Mouse (Mus musculus) spleen, adult 2 months (tissue): Measurements from ENCODE around the gene Bcl2l12. TPM values are rescaled to one million over a fixed set of nuclear protein-coding genes. Genes with fewer than 3 reads are reported as not detected.

Source experiments
- DNase-seq, 2 experiments: peaks; one replicate each; pipeline versions ENCODE4 v3.0.0 to v3.0.0-alpha.2; 2012 to 2021; ENCODE audit warnings: low spot score in 2 of 2, low read depth in 1 of 2
- H3K27ac ChIP-seq: fragments of 200-500 bp; 2 replicates; pipeline ENCODE4 v1.5.1; 2012; ENCODE audit warnings: low read length, inconsistent platforms; ENCODE audit not compliant: insufficient read depth
- H3K27me3 ChIP-seq: fragments of 200-500 bp; 2 replicates; pipeline ENCODE4 v1.6.1; 2012; ENCODE audit warnings: mild to moderate bottlenecking, moderate library complexity, low read length, inconsistent platforms; ENCODE audit not compliant: control insufficient read depth, insufficient read depth
- H3K36me3 ChIP-seq: fragments of 200-500 bp; 2 replicates; pipeline ENCODE4 v1.6.1; 2012; ENCODE audit warnings: mild to moderate bottlenecking, low read length, inconsistent platforms; ENCODE audit not compliant: control insufficient read depth, insufficient read depth
- H3K4me1 ChIP-seq: fragments of 200-500 bp; 2 replicates; pipeline ENCODE4 v1.6.1; 2011; ENCODE audit warnings: inconsistent platforms; ENCODE audit not compliant: control insufficient read depth, insufficient read depth, insufficient read length
- H3K4me3 ChIP-seq: fragments of 200-500 bp; 2 replicates; pipeline ENCODE4 v1.5.1; 2011; ENCODE audit warnings: mild to moderate bottlenecking, inconsistent platforms; ENCODE audit not compliant: insufficient read depth, insufficient read length; ENCODE audit errors: extremely low read depth
- POLR2A ChIP-seq: fragments of 200-500 bp; IDR thresholded peaks from 2 replicates; pipeline ENCODE4 v1.6.1; 2011; ENCODE audit warnings: low read depth, low read length, inconsistent platforms
- WGBS: fragments of 180-500 bp; shearing (Covaris S2); methylation state at CpG from one replicate; pipeline ENCODE4 v1.1.7; 2018; 5-methylcytosine and 5-hydroxymethylcytosine counted together
- polyA plus RNA-seq: library from polyadenylated mRNA; depleted of rRNA; stranded (reverse); fragments of >200 nt; gene quantifications from 2 replicates; pipeline ENCODE4 v1.2.3, GENCODE M21; 2012; rRNA removed

Gene Bcl2l12
- polyA plus RNA-seq, 1 experiment = 33.2 TPM

GRCm38 (mm10) chr7:44942904-44943303, 55.6 kb downstream of the Bcl2l12 start, which contains the start of gene Tsks:
Tsks (plus strand) TSS chr7:44943204.
- 89% methylated on average over 7 of the region's 7 CpGs for WGBS
- Histone ChIP-seq H3K4me1 (no peaks in the 10 kb centered on the region), H3K27me3 (0 out of 2 replicates have a peak, but pooled peaks cover 1% of the 10 kb centered on the region), H3K36me3 (no peaks in the 10 kb centered on the region), H3K4me3 (no peak within 1 kb of the TSS), H3K27ac (no peak within 1 kb of the TSS)
- TF ChIP-seq POLR2A = no peak
- no peak for DNase-seq

Other genes starting within 250 kb of the Bcl2l12 start
- gene Zfp473, start 247.7 kb downstream of the Bcl2l12 start, polyA plus RNA-seq = 0.25 and 0.27 TPM in 2 replicates
- 43.8 and 60.5 TPM in 2 replicates for gene Nup62, start 182.6 kb downstream of the Bcl2l12 start, polyA plus RNA-seq
- 175 and 251 TPM in 2 replicates for gene Il4i1, start 182.3 kb downstream of the Bcl2l12 start, polyA plus RNA-seq
- gene Atf5, start 182.1 kb downstream of the Bcl2l12 start, polyA plus RNA-seq = 49.6 and 66.2 TPM in 2 replicates
- 67.8 and 105 TPM in 2 replicates for gene Akt1s1, start 149.7 kb downstream of the Bcl2l12 start, polyA plus RNA-seq
- gene Tbc1d17, start 149.6 kb downstream of the Bcl2l12 start, polyA plus RNA-seq = 68.4 and 91.7 TPM in 2 replicates
- 67.3 and 84.9 TPM in 2 replicates for gene Pnkp, start 141.6 kb downstream of the Bcl2l12 start, polyA plus RNA-seq
- gene Ptov1, start 128.9 kb downstream of the Bcl2l12 start, polyA plus RNA-seq = 66.2 and 77.3 TPM in 2 replicates
- 113 and 136 TPM in 2 replicates for gene Med25, start 106.0 kb downstream of the Bcl2l12 start, polyA plus RNA-seq
- gene Fuz, start 102.6 kb downstream of the Bcl2l12 start, polyA plus RNA-seq = 52.8 and 54.4 TPM in 2 replicates
- gene Ap2a1, start 69.2 kb downstream of the Bcl2l12 start, polyA plus RNA-seq = 69.9 and 91.7 TPM in 2 replicates
- gene Tsks, start 55.5 kb downstream of the Bcl2l12 start, polyA plus RNA-seq = not detected in 2 replicates
- 4.8 and 6.1 TPM in 2 replicates for gene Cpt1c, start 23.9 kb downstream of the Bcl2l12 start, polyA plus RNA-seq
- gene Prmt1, start 12.1 kb downstream of the Bcl2l12 start, polyA plus RNA-seq = 109 and 112 TPM in 2 replicates
- 134 and 147 TPM in 2 replicates for gene Irf3, start 1.1 kb downstream of the Bcl2l12 start, polyA plus RNA-seq
- 59.0 and 65.4 TPM in 2 replicates for gene Scaf1, start 17.7 kb upstream of the Bcl2l12 start, polyA plus RNA-seq
- gene Rras, start 19.2 kb upstream of the Bcl2l12 start, polyA plus RNA-seq = 55.1 and 65.1 TPM in 2 replicates
- 16.1 TPM in 2 replicates for gene Prr12, start 54.2 kb upstream of the Bcl2l12 start, polyA plus RNA-seq
- 67.9 and 95.7 TPM in 2 replicates for gene Nosip, start 63.7 kb upstream of the Bcl2l12 start, polyA plus RNA-seq
- 19.9 and 27.6 TPM in 2 replicates for gene Prrg2, start 64.0 kb upstream of the Bcl2l12 start, polyA plus RNA-seq
- 96.5 and 100 TPM in 2 replicates for gene Rcn3, start 93.5 kb upstream of the Bcl2l12 start, polyA plus RNA-seq
- 64.4 and 75.4 TPM in 2 replicates for gene Fcgrt, start 105.1 kb upstream of the Bcl2l12 start, polyA plus RNA-seq
- 273 and 325 TPM in 2 replicates for gene Rps11, start 125.7 kb upstream of the Bcl2l12 start, polyA plus RNA-seq
- gene Rpl13a, start 130.0 kb upstream of the Bcl2l12 start, polyA plus RNA-seq = 1,860 and 2,797 TPM in 2 replicates
- gene Gm45713, start 137.5 kb upstream of the Bcl2l12 start, polyA plus RNA-seq = 0.28 and 0.70 TPM in 2 replicates
- 183 and 197 TPM in 2 replicates for gene Flt3l, start 137.7 kb upstream of the Bcl2l12 start, polyA plus RNA-seq
- 45.2 and 48.7 TPM in 2 replicates for gene Pih1d1, start 155.6 kb upstream of the Bcl2l12 start, polyA plus RNA-seq
- gene Aldh16a1, start 155.9 kb upstream of the Bcl2l12 start, polyA plus RNA-seq = 93.0 and 114 TPM in 2 replicates
- 0.05 and 0.06 TPM in 2 replicates for gene Slc17a7, start 165.2 kb upstream of the Bcl2l12 start, polyA plus RNA-seq
- gene Gfy, start 180.9 kb upstream of the Bcl2l12 start, polyA plus RNA-seq = not detected in 2 replicates
- not detected in 2 replicates for gene Pth2, start 182.3 kb upstream of the Bcl2l12 start, polyA plus RNA-seq
- gene Ccdc155, start 206.2 kb upstream of the Bcl2l12 start, polyA plus RNA-seq = 0.16 and 0.20 TPM in 2 replicates
- 2.1 and 2.8 TPM in 2 replicates for gene Dkkl1, start 213.4 kb upstream of the Bcl2l12 start, polyA plus RNA-seq
- 10.6 and 12.1 TPM in 2 replicates for gene Tead2, start 217.0 kb upstream of the Bcl2l12 start, polyA plus RNA-seq
- 1,116 and 1,582 TPM in 2 replicates for gene Cd37, start 240.4 kb upstream of the Bcl2l12 start, polyA plus RNA-seq
- not detected in 2 replicates for gene Slc6a16, start 242.4 kb upstream of the Bcl2l12 start, polyA plus RNA-seq